Mouse (Mus musculus) forebrain, embryonic 11.5 days (tissue): ENCODE data around the gene Mrps6. TPM values are rescaled to one million over a fixed set of nuclear protein-coding genes. Genes with fewer than 3 reads are reported as not detected.

Source experiments
- ATAC-seq: fragments of 200-750 bp; cut with Nextera tagmentation; replicated peaks from 2 replicates; pipeline ENCODE4 v1.8.0; 2017; ENCODE audit warnings: moderate TSS enrichment; ENCODE audit not compliant: low FRiP score
- DNase-seq: peaks from one replicate; pipeline ENCODE4 v3.0.0-alpha.2; 2017; ENCODE audit warnings: low spot score
- H3K27ac ChIP-seq: fragments of 300-500 bp; sonication (generic); 2 replicates; pipeline ENCODE4 v1.5.1; 2014; ENCODE audit warnings: low read depth, low read length
- H3K27me3 ChIP-seq: fragments of 300-500 bp; sonication (generic); 2 replicates; pipeline ENCODE4 v1.6.1; 2014; ENCODE audit warnings: mild to moderate bottlenecking, low read length, mixed read lengths; ENCODE audit not compliant: control insufficient read depth, insufficient read depth
- H3K36me3 ChIP-seq: fragments of 300-500 bp; sonication (generic); 2 replicates; pipeline ENCODE4 v1.6.1; 2014; ENCODE audit warnings: mild to moderate bottlenecking, low read length, moderate library complexity, mixed read lengths; ENCODE audit not compliant: control insufficient read depth, insufficient read depth
- H3K4me1 ChIP-seq: fragments of 300-500 bp; sonication (generic); replicated peaks from 2 replicates; pipeline ENCODE4 v1.6.1; 2014; ENCODE audit warnings: low read length, mixed read lengths; ENCODE audit not compliant: control insufficient read depth, insufficient read depth
- H3K4me2 ChIP-seq: fragments of 300-500 bp; sonication (generic); 2 replicates; pipeline ENCODE4 v1.6.1; 2014; ENCODE audit warnings: low read depth, mild to moderate bottlenecking, low read length, moderate library complexity, mixed read lengths; ENCODE audit not compliant: severe bottlenecking
- H3K4me3 ChIP-seq: fragments of 300-500 bp; sonication (generic); 2 replicates; pipeline ENCODE4 v1.5.1; 2014; ENCODE audit warnings: low read depth, low read length
- H3K9ac ChIP-seq: fragments of 300-500 bp; sonication (generic); 2 replicates; pipeline ENCODE4 v1.6.1; 2014; ENCODE audit warnings: low read length
- H3K9me3 ChIP-seq: fragments of 300-500 bp; sonication (generic); 2 replicates; pipeline ENCODE4 v1.6.1; 2016; ENCODE audit warnings: low read length, mixed read lengths; ENCODE audit not compliant: control insufficient read depth
- WGBS: fragments of 180-500 bp; shearing (Covaris S2); extraction: QIAGEN DNeasy Blood & Tissue Kit; methylation state at CpG from one replicate; pipeline ENCODE4 v1.1.7; 2014; 5-methylcytosine and 5-hydroxymethylcytosine counted together
- polyA plus RNA-seq: library from polyadenylated mRNA; unstranded; fragments of >200 nt; fragmentation: Nextera tagmentation; extraction: Ambion mirVana; gene quantifications from 2 replicates; pipeline ENCODE4 v1.2.1, GENCODE M21; 2014

Mrps6 gene
- polyA plus RNA-seq, 1 experiment from 2014 or later = 117 TPM

- WGBS = 68% methylated on average over 9 of the region's 9 CpGs
- H3K27ac ChIP-seq = 0 out of 2 replicates have a peak overlapping the region, but pooled peaks have one; percentile 50
- DNase-seq = no peak
These were observed 82.3 kb downstream of the Mrps6 start for GRCm38 (mm10) chr16:92140328-92140727.

DNA sequence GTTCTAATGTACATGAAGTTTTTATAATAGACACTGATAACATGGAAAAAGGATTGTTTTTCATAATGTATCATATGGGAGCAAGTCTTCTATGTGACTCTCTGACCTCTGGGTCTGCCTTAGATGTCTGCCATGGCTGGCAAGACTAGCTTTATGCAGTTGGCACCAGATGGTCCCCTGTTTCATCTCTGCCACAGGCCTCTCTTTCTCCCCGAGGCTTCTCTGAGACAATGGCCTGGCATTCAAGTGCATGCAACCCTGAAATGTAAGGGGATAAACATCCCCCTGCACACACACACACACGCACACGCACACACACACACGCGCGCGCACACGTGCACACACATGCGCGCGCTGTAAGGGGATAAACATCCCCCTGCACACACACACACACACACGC, 83.0 kb downstream of the Mrps6 start:
- H3K9ac ChIP-seq = no peak overlapping the region
- H3K36me3 ChIP-seq = no peaks in the 10 kb centered on the region
- H3K4me3 ChIP-seq = no peak overlapping the region
- peaks cover 25% of the 10 kb centered on the region for H3K4me1 ChIP-seq
- 84% methylated on average over 12 of the region's 12 CpGs for WGBS
- DNase-seq (no peak), ATAC-seq (no peak)
- no peak overlapping the region for H3K4me2 ChIP-seq
- peaks cover 2% of the 10 kb centered on the region; the same call in 1 of the 2 replicates for H3K27me3 ChIP-seq
- H3K9me3 ChIP-seq = no peaks in the 10 kb centered on the region
- H3K27ac ChIP-seq = no peak overlapping the region

More at GRCm38 (mm10) chr16:92140328-92140727, 82.3 kb downstream of the Mrps6 start:
- Histone ChIP-seq H3K36me3 (no peaks in the 10 kb centered on the region), H3K4me2 (no peak overlapping the region), H3K9ac (no peak overlapping the region), H3K4me1 (peaks cover 25% of the 10 kb centered on the region), H3K27me3 (peaks cover 2% of the 10 kb centered on the region; the same call in 1 of the 2 replicates), H3K9me3 (no peaks in the 10 kb centered on the region), H3K4me3 (no peak overlapping the region)
- no peak for ATAC-seq

DNA sequence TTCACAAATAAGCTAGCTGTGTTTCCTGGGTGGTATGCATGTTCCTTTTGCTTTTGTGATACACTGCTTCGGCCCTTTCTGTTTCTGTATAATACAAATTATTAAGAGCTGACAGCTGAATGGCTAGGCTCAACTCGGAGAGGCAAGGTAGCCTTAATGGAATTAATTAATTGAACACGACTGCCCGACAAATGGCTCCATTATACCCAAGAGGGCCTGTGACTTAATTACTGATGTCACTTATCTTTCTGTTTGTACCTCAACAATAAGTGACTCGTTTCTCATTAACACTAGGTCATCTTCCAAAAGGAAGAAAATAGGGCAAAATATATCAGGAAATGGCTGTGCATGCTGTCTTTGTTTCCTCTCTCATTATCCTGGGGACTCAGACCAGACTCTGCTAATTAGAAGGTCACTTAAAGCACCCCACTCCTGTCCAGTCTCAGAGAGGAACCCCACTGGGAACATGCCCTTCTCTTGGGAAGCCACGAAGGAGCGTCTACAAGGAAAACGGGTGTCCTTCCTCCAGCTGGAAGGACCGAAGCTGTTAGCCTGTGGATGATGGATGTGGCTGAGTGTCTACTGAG, 84.4 kb downstream of the Mrps6 start:
- DNase-seq (no peak), ATAC-seq (peak; percentile 66)
- peaks cover 2% of the 10 kb centered on the region; the same call in 1 of the 2 replicates for H3K27me3 ChIP-seq
- no peaks in the 10 kb centered on the region for H3K36me3 ChIP-seq
- H3K9me3 ChIP-seq = no peaks in the 10 kb centered on the region
- H3K4me3 ChIP-seq = no peak overlapping the region
- peak overlapping the region; percentile 50; the same call in 1 of the 2 replicates for H3K27ac ChIP-seq
- H3K4me1 ChIP-seq = peaks cover 25% of the 10 kb centered on the region
- H3K9ac ChIP-seq = no peak overlapping the region
- H3K4me2 ChIP-seq = no peak overlapping the region
- WGBS = 22% methylated on average over 9 of the region's 9 CpGs

DNA sequence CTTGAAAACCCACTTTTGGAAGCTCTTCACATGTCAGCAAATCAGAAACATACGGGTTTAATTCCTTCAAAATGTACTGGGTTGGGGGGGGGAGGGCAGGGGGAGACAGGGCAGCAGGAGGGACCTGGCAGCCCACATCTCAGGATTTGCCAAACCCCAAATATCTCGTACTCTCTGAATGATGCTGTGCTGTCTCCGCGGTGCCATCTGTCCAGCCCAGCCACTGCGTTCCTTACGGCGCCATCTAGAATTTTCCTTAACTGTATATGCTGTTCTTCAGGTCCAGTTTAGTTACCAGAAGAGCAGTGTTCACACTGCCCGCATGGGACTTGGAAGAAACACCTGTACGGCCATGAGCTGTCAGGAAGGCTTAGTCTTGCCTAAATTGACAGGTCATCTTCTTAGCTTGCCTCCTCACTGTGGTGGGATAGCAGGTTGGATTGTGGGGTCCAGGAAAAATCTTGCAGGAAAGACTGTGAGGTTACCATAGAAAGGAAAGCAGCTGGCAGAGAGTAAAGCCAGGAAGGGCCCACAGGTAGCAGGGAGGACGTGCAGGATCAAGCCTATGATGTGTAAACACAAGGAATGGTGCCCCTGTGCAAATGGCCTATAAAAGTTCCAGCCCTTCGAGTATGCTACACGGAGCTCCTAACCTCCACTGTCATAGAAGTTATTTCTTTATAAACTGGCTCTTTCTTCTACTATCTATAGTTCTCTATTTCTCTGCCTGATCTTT, 89.7 kb downstream of the Mrps6 start:
- no peak overlapping the region for H3K27ac ChIP-seq
- H3K36me3 ChIP-seq = no peaks in the 10 kb centered on the region
- no peak for ATAC-seq
- peaks cover 3% of the 10 kb centered on the region; the same call in 1 of the 2 replicates for H3K4me1 ChIP-seq
- no peak overlapping the region for H3K4me3 ChIP-seq
- H3K27me3 ChIP-seq = peaks cover 2% of the 10 kb centered on the region; the same call in 1 of the 2 replicates
- H3K4me2 ChIP-seq = no peak overlapping the region
- DNase-seq = no peak
- WGBS = 89% methylated on average over 12 of the region's 12 CpGs
- H3K9ac ChIP-seq = no peak overlapping the region
- H3K9me3 ChIP-seq = no peaks in the 10 kb centered on the region

DNA sequence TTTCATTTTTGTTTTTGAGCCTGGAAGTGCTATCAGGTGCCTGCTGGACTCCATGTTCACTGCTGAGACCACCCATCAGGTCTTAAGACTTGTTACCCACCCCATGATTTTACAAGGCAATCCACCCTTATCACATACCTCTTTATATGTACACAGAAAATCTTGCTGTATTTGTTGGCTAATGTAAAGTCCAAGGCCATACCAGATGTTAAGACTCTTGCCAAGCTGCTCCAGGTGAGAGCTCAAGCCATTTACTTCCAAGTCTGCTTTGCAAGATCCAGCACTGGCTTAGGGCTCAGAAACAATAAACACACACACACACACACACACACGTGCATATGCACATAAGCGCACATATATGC, 90.3 kb downstream of the Mrps6 start:
- no peak overlapping the region for H3K4me3 ChIP-seq
- H3K36me3 ChIP-seq = no peaks in the 10 kb centered on the region
- H3K9ac ChIP-seq = no peak overlapping the region
- ATAC-seq (no peak), DNase-seq (no peak)
- H3K27me3 ChIP-seq = peaks cover 2% of the 10 kb centered on the region; the same call in 1 of the 2 replicates
- WGBS = 95% methylated on average over 2 of the region's 2 CpGs
- no peak overlapping the region for H3K4me2 ChIP-seq
- H3K27ac ChIP-seq = no peak overlapping the region
- H3K4me1 ChIP-seq = no peaks in the 10 kb centered on the region
- no peaks in the 10 kb centered on the region for H3K9me3 ChIP-seq

- Histone ChIP-seq H3K4me2 (no peak overlapping the region), H3K27me3 (no peaks in the 10 kb centered on the region; the same call in 1 of the 2 replicates), H3K4me3 (no peak overlapping the region), H3K9me3 (no peaks in the 10 kb centered on the region), H3K9ac (no peak overlapping the region), H3K27ac (no peak overlapping the region), H3K36me3 (no peaks in the 10 kb centered on the region), H3K4me1 (no peaks in the 10 kb centered on the region)
- ATAC-seq (no peak), DNase-seq (no peak)
- WGBS = 75% methylated on average over 4 of the region's 4 CpGs
These were observed 92.9 kb downstream of the Mrps6 start for GRCm38 (mm10) chr16:92150975-92151374.

- H3K4me1 ChIP-seq = peaks cover 12% of the 10 kb centered on the region; the same call in 1 of the 2 replicates
- no peaks in the 10 kb centered on the region for H3K36me3 ChIP-seq
- H3K4me2 ChIP-seq = peak overlapping the region; percentile 88
- DNase-seq = peak; percentile 69
- peak; percentile 57 for ATAC-seq
- H3K4me3 ChIP-seq = peak overlapping the region; percentile 40
- WGBS = under 1% methylated on average over 14 of the region's 14 CpGs
- no peak overlapping the region for H3K27ac ChIP-seq
- H3K9me3 ChIP-seq = no peaks in the 10 kb centered on the region
- peak overlapping the region; percentile 59 for H3K9ac ChIP-seq
- H3K27me3 ChIP-seq = no peaks in the 10 kb centered on the region
These were observed 100.0 kb downstream of the Mrps6 start for GRCm38 (mm10) chr16:92158021-92158455.

DNA sequence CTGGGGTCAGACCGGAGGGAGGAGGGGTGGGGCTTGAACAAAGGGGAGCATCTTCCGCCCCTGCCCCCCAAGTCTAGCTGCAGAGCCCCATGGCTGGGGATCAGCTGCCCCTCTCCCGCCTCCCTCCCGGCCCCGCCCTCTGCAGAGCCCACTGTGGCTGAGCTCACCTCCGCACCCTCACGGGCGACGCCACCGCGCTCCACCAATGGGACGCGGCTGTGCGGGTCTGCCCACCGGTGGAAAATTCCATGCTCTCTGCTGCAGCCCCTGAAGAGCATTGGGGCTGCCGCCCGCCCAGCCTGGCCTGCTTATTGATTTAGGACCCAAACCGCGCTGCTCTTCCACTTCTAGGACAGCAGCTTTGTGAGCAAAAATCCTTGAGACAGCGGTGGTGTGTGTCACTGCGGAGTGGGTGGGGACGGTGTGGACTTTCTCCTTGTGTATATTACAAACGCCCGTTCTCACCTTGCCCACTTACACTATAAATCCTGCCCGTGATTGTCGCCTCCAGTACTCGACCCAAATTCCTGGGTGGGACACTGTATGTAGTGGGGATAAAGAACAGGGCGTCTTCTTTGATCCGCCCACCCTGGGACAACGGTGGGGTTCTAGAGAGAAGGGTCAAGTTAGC, 100.5 kb downstream of the Mrps6 start:
- no peak overlapping the region for H3K27ac ChIP-seq

More for the DNA sequence above, 100.5 kb downstream of the Mrps6 start:
- 6% methylated on average over 29 of the region's 30 CpGs for WGBS
- Histone ChIP-seq H3K27me3 (no peaks in the 10 kb centered on the region), H3K4me1 (peaks cover 12% of the 10 kb centered on the region; the same call in 1 of the 2 replicates), H3K9ac (peak overlapping the region; percentile 59), H3K9me3 (no peaks in the 10 kb centered on the region), H3K4me2 (peak overlapping the region; percentile 88), H3K4me3 (peak overlapping the region; percentile 40), H3K36me3 (no peaks in the 10 kb centered on the region)
- ATAC-seq = peak; percentile 94
- DNase-seq = peak; percentile 87
